Mouse (Mus musculus) thymus, adult 2 months (tissue): ENCODE measurements around the gene Myo1g. TPM values are rescaled to one million over a fixed set of nuclear protein-coding genes. Genes with fewer than 3 reads are reported as not detected.

Experiments used
- DNase-seq: peaks from one replicate; pipeline ENCODE4 v3.0.0; 2021
- H3K27ac ChIP-seq: fragments of 200-500 bp; 2 replicates; pipeline ENCODE4 v1.5.1; 2012; ENCODE audit warnings: low read length, control low read depth; ENCODE audit not compliant: control insufficient read depth, insufficient read depth
- H3K27me3 ChIP-seq: fragments of 200-500 bp; 2 replicates; pipeline ENCODE4 v1.6.1; 2012; ENCODE audit warnings: mild to moderate bottlenecking, low read length, moderate library complexity, mixed read lengths; ENCODE audit not compliant: control insufficient read depth, insufficient read depth
- H3K36me3 ChIP-seq: fragments of 200-500 bp; 2 replicates; pipeline ENCODE4 v1.6.1; 2012; ENCODE audit warnings: mild to moderate bottlenecking, low read length, moderate library complexity; ENCODE audit not compliant: control insufficient read depth, insufficient read depth
- H3K4me1 ChIP-seq: fragments of 200-500 bp; replicated peaks from 2 replicates; pipeline ENCODE4 v1.6.1; 2012; ENCODE audit warnings: low read length; ENCODE audit not compliant: control insufficient read depth, insufficient read depth
- H3K4me3 ChIP-seq: fragments of 200-500 bp; 2 replicates; pipeline ENCODE4 v1.5.1; 2012; ENCODE audit warnings: mild to moderate bottlenecking, low read length, control low read depth, moderate library complexity; ENCODE audit not compliant: control insufficient read depth, insufficient read depth
- CTCF ChIP-seq: fragments of 200-500 bp; IDR thresholded peaks from 2 replicates; pipeline ENCODE4 v1.5.1; 2012; ENCODE audit warnings: mild to moderate bottlenecking, control low read depth, low read length, moderate library complexity, borderline replicate concordance; ENCODE audit not compliant: control insufficient read depth, poor library complexity, insufficient read depth; ENCODE audit errors: extremely low read depth
- POLR2A ChIP-seq: fragments of 200-500 bp; IDR thresholded peaks from 2 replicates; pipeline ENCODE4 v1.6.1; 2012; ENCODE audit warnings: mild to moderate bottlenecking, low read length, control low read depth, moderate library complexity; ENCODE audit not compliant: control insufficient read depth, poor library complexity, insufficient read depth; ENCODE audit errors: extremely low read depth
- WGBS: fragments of 180-500 bp; shearing (Covaris S2); methylation state at CpG from one replicate; pipeline ENCODE4 v1.1.7; 2018; 5-methylcytosine and 5-hydroxymethylcytosine counted together
- polyA plus RNA-seq: library from polyadenylated mRNA; depleted of rRNA; stranded (reverse); fragments of >200 nt; gene quantifications from 2 replicates; pipeline ENCODE4 v1.2.3, GENCODE M21; 2012

The Myo1g gene
- polyA plus RNA-seq, 1 experiment, result 216 TPM

DNA sequence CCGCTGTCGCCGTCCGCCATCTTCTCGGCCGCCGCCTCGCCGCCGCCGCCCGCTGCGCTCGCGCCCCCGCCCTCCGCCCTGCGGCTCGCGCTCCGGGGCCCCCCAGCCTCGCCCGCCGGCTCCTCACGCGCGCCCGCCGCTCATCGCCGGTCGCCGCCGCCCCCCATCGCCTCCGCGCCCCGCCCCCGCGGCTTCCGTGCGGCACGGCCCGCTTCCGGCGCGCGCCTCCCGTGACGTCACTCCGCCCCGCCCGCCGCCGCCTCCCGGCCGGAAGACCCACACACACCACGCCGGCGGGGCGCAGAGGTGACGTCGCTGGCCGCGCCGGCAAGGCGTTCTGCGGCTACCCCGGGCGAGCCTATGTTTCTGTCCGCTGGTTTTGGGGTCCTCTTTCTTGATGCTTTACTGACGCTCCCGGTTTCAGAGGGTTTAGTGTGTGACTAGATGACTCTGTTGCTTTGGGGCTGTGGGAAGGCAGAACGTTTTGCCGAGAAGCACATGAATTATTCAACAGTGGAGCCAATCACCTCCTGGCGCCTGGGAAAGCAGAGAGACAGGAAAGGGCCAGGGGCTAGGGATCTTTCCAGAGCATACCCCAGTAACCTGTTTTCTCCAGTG, 44.8 kb downstream of the Myo1g start, which contains the start of gene Purb:
Purb (minus strand) TSS at position 51 of the 618 bp plus-strand sequence.
- peak; percentile 93 for DNase-seq
- 0 out of 2 replicates have a peak, but pooled peaks have one; percentile 22 for TF ChIP-seq CTCF
- peak; percentile 90 for TF ChIP-seq POLR2A
- peaks cover 3% of the 10 kb centered on the region; the same call in 1 of the 2 replicates for H3K36me3 ChIP-seq
- no peaks in the 10 kb centered on the region for H3K27me3 ChIP-seq
- WGBS, result 16% methylated on average over 76 of the region's 76 CpGs
- H3K4me1 ChIP-seq, result peaks cover 5% of the 10 kb centered on the region; the same call in 1 of the 2 replicates
- peak within 1 kb of the TSS; percentile 98 for H3K4me3 ChIP-seq
- H3K27ac ChIP-seq, result peak within 1 kb of the TSS; percentile 84

GRCm38 (mm10) chr11:6474874-6475731, 45.7 kb downstream of the Myo1g start:
- Histone ChIP-seq H3K4me1 (no peaks in the 10 kb centered on the region), H3K27ac (peak overlapping the region; percentile 67), H3K4me3 (peak overlapping the region; percentile 86), H3K27me3 (no peaks in the 10 kb centered on the region), H3K36me3 (peaks cover 3% of the 10 kb centered on the region)
- peak; percentile 63 for DNase-seq
- under 1% methylated on average over 109 of the region's 109 CpGs for WGBS
- no peak for TF ChIP-seq CTCF
- TF ChIP-seq POLR2A, result 0 out of 2 replicates have a peak, but pooled peaks have one; percentile 27

DNA sequence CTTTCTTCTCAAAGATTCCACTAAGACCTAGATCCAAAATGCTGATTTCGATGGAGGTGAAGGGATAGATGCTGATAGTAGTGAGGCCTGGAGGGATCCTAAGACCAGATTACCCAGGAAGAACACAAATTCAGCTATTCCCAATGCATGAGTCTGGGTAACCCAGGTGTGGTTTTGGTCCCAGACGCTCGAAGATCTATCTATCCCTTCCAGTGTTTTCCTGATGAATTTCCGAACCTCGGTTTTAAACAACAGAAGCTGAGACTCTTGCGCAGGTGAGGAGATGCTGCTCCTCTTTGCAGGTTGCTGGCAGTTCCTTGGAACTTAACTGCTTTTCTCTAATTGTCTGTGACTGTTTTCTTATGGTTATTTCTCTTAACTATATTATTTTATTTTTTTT, 46.4 kb downstream of the Myo1g start:
- no peaks in the 10 kb centered on the region for H3K27me3 ChIP-seq
- no peak for DNase-seq
- TF ChIP-seq CTCF, result no peak
- TF ChIP-seq POLR2A, result no peak
- peak overlapping the region; percentile 86 for H3K4me3 ChIP-seq
- peaks cover 3% of the 10 kb centered on the region for H3K36me3 ChIP-seq
- H3K4me1 ChIP-seq, result no peaks in the 10 kb centered on the region
- peak overlapping the region; percentile 67; the same call in 1 of the 2 replicates for H3K27ac ChIP-seq
- WGBS, result 33% methylated on average over 6 of the region's 6 CpGs

DNA sequence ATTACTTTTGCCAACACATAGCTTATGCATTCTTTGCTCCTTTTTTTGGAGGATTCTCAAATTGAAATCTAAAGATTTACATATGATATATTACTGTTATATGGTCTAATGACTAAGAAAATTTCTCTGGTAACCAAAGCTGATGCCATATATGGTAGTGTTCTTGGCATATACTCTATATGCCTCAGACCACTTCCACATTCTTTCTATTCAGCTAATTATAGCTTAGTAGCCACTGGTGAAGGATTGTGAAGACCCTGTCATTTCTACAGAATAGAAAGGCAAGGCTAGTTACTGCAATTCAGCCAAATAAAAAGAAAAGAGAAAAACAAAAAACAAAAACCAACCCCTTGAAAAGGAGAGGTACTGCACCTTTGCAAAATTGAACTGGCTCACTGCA, 48.7 kb downstream of the Myo1g start:
- Histone ChIP-seq H3K4me1 (no peaks in the 10 kb centered on the region), H3K27ac (no peak overlapping the region), H3K4me3 (no peak overlapping the region), H3K27me3 (no peaks in the 10 kb centered on the region), H3K36me3 (peaks cover 7% of the 10 kb centered on the region)
- no peak for DNase-seq
- no peak for TF ChIP-seq CTCF
- no peak for TF ChIP-seq POLR2A

GRCm38 (mm10) chr11:6471493-6471892, 49.3 kb downstream of the Myo1g start:
- DNase-seq, result no peak
- Histone ChIP-seq H3K36me3 (peaks cover 13% of the 10 kb centered on the region), H3K4me3 (no peak overlapping the region), H3K27ac (no peak overlapping the region), H3K4me1 (no peaks in the 10 kb centered on the region), H3K27me3 (no peaks in the 10 kb centered on the region)
- TF ChIP-seq CTCF (no peak), POLR2A (no peak)
- WGBS, result 3% methylated on average over 1 of the region's 1 CpGs

GRCm38 (mm10) chr11:6471054-6471453, 49.7 kb downstream of the Myo1g start:
- H3K4me3 ChIP-seq, result no peak overlapping the region
- no peaks in the 10 kb centered on the region for H3K4me1 ChIP-seq
- no peak overlapping the region for H3K27ac ChIP-seq
- TF ChIP-seq CTCF (no peak), POLR2A (no peak)
- no peak for DNase-seq
- peaks cover 17% of the 10 kb centered on the region for H3K36me3 ChIP-seq
- H3K27me3 ChIP-seq, result no peaks in the 10 kb centered on the region
- WGBS, result 86% methylated on average over 2 of the region's 2 CpGs

DNA sequence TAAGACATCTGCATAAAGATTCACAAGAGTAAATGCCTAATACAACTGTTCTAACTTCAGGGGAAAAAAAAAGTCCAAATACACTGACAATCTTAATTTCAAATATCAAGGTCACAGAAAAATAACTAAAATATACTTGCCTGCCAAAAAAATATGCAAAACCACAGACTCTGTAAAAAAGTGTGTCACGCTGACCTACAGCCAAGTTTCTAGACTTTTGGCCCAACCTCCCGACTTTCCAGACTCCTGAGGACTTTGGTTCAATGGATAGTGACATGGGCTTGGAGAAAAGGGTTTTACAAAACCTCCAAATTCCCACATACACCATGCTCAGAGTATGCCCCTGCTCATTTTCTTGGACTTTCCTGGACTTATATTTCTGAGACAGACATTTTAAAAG, 52.2 kb downstream of the Myo1g start:
- H3K36me3 ChIP-seq, result peaks cover 17% of the 10 kb centered on the region
- TF ChIP-seq CTCF, result no peak
- no peak for TF ChIP-seq POLR2A
- no peaks in the 10 kb centered on the region for H3K4me1 ChIP-seq
- H3K27ac ChIP-seq, result no peak overlapping the region
- no peak for DNase-seq
- no peak overlapping the region for H3K4me3 ChIP-seq
- no peaks in the 10 kb centered on the region for H3K27me3 ChIP-seq
- WGBS, result 75% methylated on average over 2 of the region's 2 CpGs
